In the genomic region with DNA sequence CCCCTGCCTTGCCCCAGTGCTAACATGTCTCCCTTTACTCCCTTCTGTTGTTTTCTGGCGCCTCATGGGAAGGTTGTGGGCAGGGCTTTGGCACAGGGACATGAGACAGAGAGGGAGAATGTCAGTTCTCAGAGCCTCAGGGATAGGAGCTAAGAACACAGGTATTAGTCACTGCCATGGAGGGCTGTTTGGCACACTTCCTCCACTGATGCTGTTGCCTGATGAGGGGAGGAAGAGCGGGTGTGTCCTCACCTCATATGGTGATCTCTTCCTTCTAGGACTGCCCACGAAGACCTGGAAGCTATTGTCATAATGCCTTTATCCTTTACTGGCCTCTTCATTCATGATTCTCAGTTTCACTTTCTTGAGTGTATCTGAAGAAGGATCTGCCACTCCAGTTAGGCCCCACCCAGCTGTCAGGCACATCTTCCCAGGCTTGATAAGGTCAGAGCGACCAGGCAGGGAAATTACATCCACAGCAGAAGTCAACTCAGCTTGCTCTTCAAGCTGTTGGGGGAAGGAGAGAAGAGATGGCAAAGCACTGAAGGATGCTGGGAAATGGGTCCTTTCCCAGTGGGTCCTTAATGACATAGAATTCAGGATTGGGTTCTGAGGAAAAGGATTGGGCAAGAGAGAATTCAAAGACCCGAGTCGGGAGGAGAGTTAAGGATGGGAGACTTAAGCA, we compare ENCODE assay signal across 35 mouse cellular contexts. TPM values are rescaled to one million over a fixed set of nuclear protein-coding genes. Genes with fewer than 3 reads are reported as not detected.
DNase-seq lines count a peak whose midpoint lies in the region; ATAC-seq and TF ChIP-seq lines count a peak whose summit lies in the region.
"Had no signal": no experiment of that assay in that cellular context is flagged by ENCODE, and none has a peak within 500 bp of the region (broad histone marks: within the 10 kb centered on the region; RNA-seq: fewer than 3 reads in every experiment).

A gene (plus strand): TSS at position 635 of the 685 bp plus-strand sequence.

- TF ChIP-seq CTCF in G1E (IDR thresholded peaks at IDR 0.05; ENCODE audit: low read depth, low read length): no peak

- peak; percentile 79 for DNase-seq in heart, adult 11 months
- no peak for DNase-seq in heart, adult 8-10 months (ENCODE audit: low spot score)
- no peak for DNase-seq in G1E (ENCODE audit: low spot score)
- no peak for DNase-seq in frontal cortex, postnatal 36 days (ENCODE audit: low spot score in 2 of 2)
- no peak for DNase-seq in thymus, postnatal 14 days
- DNase-seq in hindbrain, embryonic 10.5 days (ENCODE audit: low spot score): no peak
- DNase-seq: adrenal gland, postnatal 10 days; adrenal gland, postnatal 36 days; cerebellum, adult 11 months; cerebellum, adult 2 months; cerebellum, adult 9-11 months; cerebellum, postnatal 25 days; forebrain, postnatal 0 days; gastrocnemius, postnatal 25 days; heart, postnatal 10 days; heart, postnatal 36 days had no signal

- H3K27ac ChIP-seq in hindbrain, embryonic 10.5 days: no peak within 1 kb of the TSS
- H3K27ac ChIP-seq: heart, embryonic 15.5 days; hindbrain, embryonic 14.5 days; hindbrain, postnatal 0 days had no signal

- H3K36me3 ChIP-seq in G1E (replicated peaks): no peaks in the 10 kb centered on the region
- no peaks in the 10 kb centered on the region for H3K36me3 ChIP-seq in hindbrain, embryonic 10.5 days
- H3K36me3 ChIP-seq: heart, embryonic 12.5 days; heart, embryonic 15.5 days had no signal

- peaks cover 63% of the 10 kb centered on the region for H3K4me1 ChIP-seq in G1E (ENCODE audit: insufficient read depth, low read depth, low read length)
- no peaks in the 10 kb centered on the region for H3K4me1 ChIP-seq in hindbrain, embryonic 10.5 days (replicated peaks)

- peaks cover 8% of the 10 kb centered on the region for H3K27me3 ChIP-seq in G1E (ENCODE audit: insufficient read depth, low read length)
- H3K27me3 ChIP-seq in hindbrain, embryonic 10.5 days (ENCODE audit: insufficient read depth, poor library complexity, severe bottlenecking): no peaks in the 10 kb centered on the region
- H3K27me3 ChIP-seq: heart, embryonic 12.5 days; heart, embryonic 15.5 days had no signal

- peak; percentile 38; the same call in 1 of the 2 replicates for ATAC-seq in G1E (ENCODE audit: extremely low read depth, insufficient number of reproducible peaks, low FRiP score, poor library complexity, severe bottlenecking)
- 0 out of 2 replicates have a peak, but pooled peaks have one; percentile 25 for ATAC-seq in granulocyte monocyte progenitor cell, adult 5-6 weeks (replicated peaks; ENCODE audit: poor library complexity, severe bottlenecking)
- 0 out of 2 replicates have a peak, but pooled peaks have one; percentile 48 for ATAC-seq in megakaryocyte-erythroid progenitor cell, adult 5-6 weeks (replicated peaks; ENCODE audit: low FRiP score, low TSS enrichment, poor library complexity, severe bottlenecking)
- ATAC-seq: CD4-positive, CD25-positive, alpha-beta regulatory T cell, adult 4 months; forebrain, embryonic 14.5 days; forebrain, postnatal 0 days; hindbrain, postnatal 0 days; inflammation-experienced regulatory T-cells, adult 6 months; intestine, embryonic 16.5 days; Patski had no signal

- no peak within 1 kb of the TSS; the same call in 1 of the 2 replicates for H3K4me3 ChIP-seq in G1E (ENCODE audit: low read depth, low read length)
- no peak within 1 kb of the TSS for H3K4me3 ChIP-seq in hindbrain, embryonic 10.5 days
- H3K4me3 ChIP-seq: heart, embryonic 12.5 days; heart, embryonic 15.5 days had no signal

- H3K9me3 ChIP-seq in G1E (replicated peaks): no peaks in the 10 kb centered on the region
- H3K9me3 ChIP-seq in hindbrain, embryonic 10.5 days: no peaks in the 10 kb centered on the region
- H3K9me3 ChIP-seq: heart, embryonic 12.5 days; heart, embryonic 15.5 days had no signal

- 87% methylated on average over 6 of the region's 6 CpGs for WGBS in hindbrain, embryonic 10.5 days

RNA-seq across cellular contexts. Expression of the gene that starts here (rescaled TPM):
- not detected for total RNA-seq in heart, adult 8-10 months (2022)
- total RNA-seq in G1E (2014; fragmentation: Nextera tagmentation) (not detected in 2 replicates), G1E (2017) (0.87 and 1.2 TPM in 2 replicates)
- polyA plus RNA-seq in G1E (2012): not detected in 2 replicates
- not detected in 2 replicates for total RNA-seq in granulocyte monocyte progenitor cell, adult 5-6 weeks (2014; fragmentation: Nextera tagmentation)
- not detected in 2 replicates for total RNA-seq in granulocyte monocyte progenitor cell, adult 5-6 weeks (2017)
- not detected in 2 replicates for total RNA-seq in megakaryocyte-erythroid progenitor cell, adult 5-6 weeks (2014; fragmentation: Nextera tagmentation)
- not detected in 2 replicates for total RNA-seq in megakaryocyte-erythroid progenitor cell, adult 5-6 weeks (2017)
- polyA plus RNA-seq in hindbrain, embryonic 10.5 days (2016; fragmentation: Nextera tagmentation; extraction: Ambion mirVana): not detected in 2 replicates
- total RNA-seq: adrenal gland, postnatal 10 days; adrenal gland, postnatal 36 days; common myeloid progenitor, adult 5-6 weeks; forebrain, postnatal 0 days; gastrocnemius, adult 8-10 months; gastrocnemius, postnatal 25 days; heart, postnatal 36 days; hindbrain, postnatal 0 days had no signal
- polyA plus RNA-seq: C2C12; CD4-positive, CD25-positive, alpha-beta regulatory T cell, adult 4 months; cerebellum, adult 2 months; embryonic facial prominence, embryonic 11.5 days; forebrain, embryonic 11.5 days; forebrain, embryonic 14.5 days; forebrain, postnatal 0 days; frontal cortex, adult 2 months; gonadal fat pad, adult 2 months; heart, embryonic 12.5 days; heart, embryonic 15.5 days; hindbrain, embryonic 11.5 days; hindbrain, embryonic 14.5 days; hindbrain, postnatal 0 days; inflammation-experienced regulatory T-cells, adult 6 months; intestine, embryonic 16.5 days; Patski had no signal

Comparison
In these comparisons a context has a peak if more than half of its experiments do, and no peak if none do; other contexts are left out.
1. Peak in ATAC-seq in granulocyte monocyte progenitor cell, adult 5-6 weeks; RNA of the gene not detected or under 1 TPM.
2. Peak in ATAC-seq in megakaryocyte-erythroid progenitor cell, adult 5-6 weeks; RNA of the gene not detected or under 1 TPM.